Mouse (Mus musculus) G1E (cell line): ENCODE measurements around the gene Arhgef25. TPM values are rescaled to one million over a fixed set of nuclear protein-coding genes. Genes with fewer than 3 reads are reported as not detected.

Experiments used
- ATAC-seq: 2 replicates; pipeline ENCODE4 v1.8.0; 2016; ENCODE audit warnings: mild to moderate bottlenecking; ENCODE audit not compliant: insufficient number of reproducible peaks, poor library complexity, low FRiP score, severe bottlenecking; ENCODE audit errors: extremely low read depth
- DNase-seq: peaks from one replicate; pipeline ENCODE4 v3.0.0; 2012; ENCODE audit warnings: low spot score
- H3K27me3 ChIP-seq: 2 replicates; pipeline ENCODE4 v1.6.1; 2012; ENCODE audit warnings: mild to moderate bottlenecking, low read length, inconsistent platforms; ENCODE audit not compliant: insufficient read depth
- H3K36me3 ChIP-seq: replicated peaks from 2 replicates; pipeline ENCODE3; 2012; ENCODE audit warnings: mild to moderate bottlenecking, inconsistent platforms
- H3K4me1 ChIP-seq: 2 replicates; pipeline ENCODE4 v1.6.1; 2012; ENCODE audit warnings: low read depth, low read length, inconsistent platforms, mixed read lengths; ENCODE audit not compliant: insufficient read depth
- H3K4me3 ChIP-seq: 2 replicates; pipeline ENCODE4 v1.5.1; 2012; ENCODE audit warnings: low read depth, mild to moderate bottlenecking, inconsistent platforms, low read length, moderate library complexity, mixed read lengths
- H3K9me3 ChIP-seq: replicated peaks from 2 replicates; pipeline ENCODE4 v1.6.1; 2012; ENCODE audit warnings: inconsistent platforms
- CTCF ChIP-seq: IDR thresholded peaks from 2 replicates; pipeline ENCODE4 v1.5.1; 2012; ENCODE audit warnings: low read depth, low read length, inconsistent platforms, mixed read lengths
- GATA1 ChIP-seq: IDR thresholded peaks from 2 replicates; pipeline ENCODE4 v1.6.1; 2012; ENCODE audit warnings: borderline replicate concordance, low read length, inconsistent platforms, mixed read lengths
- GATA2 ChIP-seq: IDR thresholded peaks from 2 replicates; pipeline ENCODE4 v1.6.1; 2012; ENCODE audit warnings: low read depth, low read length, inconsistent platforms, borderline replicate concordance
- POLR2AphosphoS5 ChIP-seq: IDR thresholded peaks from 2 replicates; pipeline ENCODE4 v1.6.1; 2012; ENCODE audit warnings: low read depth, low read length, inconsistent platforms; ENCODE audit not compliant: insufficient replicate concordance
- TAL1 ChIP-seq: conservative IDR thresholded peaks from 2 replicates; pipeline ENCODE4 v1.6.1; 2012; ENCODE audit warnings: low read depth, low read length, inconsistent platforms, mixed read lengths
- polyA plus RNA-seq: library from polyadenylated mRNA; stranded (reverse); fragments of >175 nt; gene quantifications from 2 replicates; pipeline ENCODE4 v1.2.3, GENCODE M21; 2012
- total RNA-seq, 2 experiments: library from RNA; stranded (forward) in 1 of 2; stranded (reverse) in 1 of 2; fragments of 200-1000 nt in 1 of 2; fragments of >200 nt in 1 of 2; fragmentation: Nextera tagmentation in 1 of 2; gene quantifications; 2 replicates each; pipeline ENCODE4 v1.2.3; 2014 to 2017

Gene Arhgef25
- total RNA-seq (2014; fragmentation: Nextera tagmentation) (49.0 and 70.1 TPM in 2 replicates), total RNA-seq (2017) (43.0 and 51.4 TPM in 2 replicates), polyA plus RNA-seq (98.4 and 120 TPM in 2 replicates)

GRCm38 (mm10) chr10:127189651-127190381, at the start of gene Arhgef25:
Gene Arhgef25, minus strand, starts transcription at chr10:127190083.
- H3K27me3 ChIP-seq: no peaks in the 10 kb centered on the region
- TF ChIP-seq GATA2 (no peak), GATA1 (no peak), CTCF (no peak), POLR2AphosphoS5 (no peak)
- H3K4me3 ChIP-seq: peak within 1 kb of the TSS; percentile 80
- peaks cover 6% of the 10 kb centered on the region for H3K9me3 ChIP-seq
- peaks cover 60% of the 10 kb centered on the region for H3K36me3 ChIP-seq
- DNase-seq (peak; percentile 66), ATAC-seq (no peak)
- H3K4me1 ChIP-seq: peaks cover 87% of the 10 kb centered on the region

GRCm38 (mm10) chr10:127238241-127238824, 48.5 kb upstream of the Arhgef25 start:
- no peak for DNase-seq
- H3K9me3 ChIP-seq: peaks cover 6% of the 10 kb centered on the region
- no peaks in the 10 kb centered on the region for H3K36me3 ChIP-seq
- peaks cover 72% of the 10 kb centered on the region for H3K27me3 ChIP-seq
- ATAC-seq: no peak
- H3K4me3 ChIP-seq: no peak overlapping the region
- peaks cover 7% of the 10 kb centered on the region for H3K4me1 ChIP-seq
- no peak for TF ChIP-seq CTCF
- TF ChIP-seq TAL1: no peak
- TF ChIP-seq GATA2: no peak
- no peak for TF ChIP-seq POLR2AphosphoS5
- no peak for TF ChIP-seq GATA1

GRCm38 (mm10) chr10:127236541-127236940, 46.7 kb upstream of the Arhgef25 start:
- H3K27me3 ChIP-seq: peaks cover 62% of the 10 kb centered on the region
- TF ChIP-seq POLR2AphosphoS5 (no peak), GATA1 (no peak), CTCF (no peak), TAL1 (no peak), GATA2 (no peak)
- ATAC-seq: no peak
- peaks cover 14% of the 10 kb centered on the region for H3K4me1 ChIP-seq
- no peak for DNase-seq
- no peak overlapping the region for H3K4me3 ChIP-seq
- no peaks in the 10 kb centered on the region for H3K36me3 ChIP-seq
- H3K9me3 ChIP-seq: peaks cover 6% of the 10 kb centered on the region

GRCm38 (mm10) chr10:127233141-127233540, 43.3 kb upstream of the Arhgef25 start:
- H3K4me1 ChIP-seq: peaks cover 39% of the 10 kb centered on the region
- H3K27me3 ChIP-seq: peaks cover 48% of the 10 kb centered on the region
- ATAC-seq (no peak), DNase-seq (no peak)
- TF ChIP-seq POLR2AphosphoS5 (no peak), TAL1 (no peak), CTCF (no peak), GATA2 (no peak), GATA1 (no peak)
- no peaks in the 10 kb centered on the region for H3K36me3 ChIP-seq
- no peak overlapping the region for H3K4me3 ChIP-seq
- H3K9me3 ChIP-seq: peaks cover 6% of the 10 kb centered on the region

GRCm38 (mm10) chr10:127231741-127232140, 41.9 kb upstream of the Arhgef25 start:
- Histone ChIP-seq H3K36me3 (no peaks in the 10 kb centered on the region), H3K9me3 (peaks cover 6% of the 10 kb centered on the region), H3K27me3 (peaks cover 34% of the 10 kb centered on the region), H3K4me1 (peaks cover 52% of the 10 kb centered on the region), H3K4me3 (no peak overlapping the region)
- no peak for DNase-seq
- ATAC-seq: no peak
- TF ChIP-seq CTCF (no peak), GATA2 (no peak), GATA1 (no peak), TAL1 (no peak), POLR2AphosphoS5 (no peak)

GRCm38 (mm10) chr10:127230693-127231092, 40.8 kb upstream of the Arhgef25 start:
- no peak overlapping the region for H3K4me3 ChIP-seq
- no peak for TF ChIP-seq GATA2
- TF ChIP-seq POLR2AphosphoS5: no peak
- TF ChIP-seq TAL1: no peak
- no peak for TF ChIP-seq CTCF
- no peak for TF ChIP-seq GATA1
- no peak for ATAC-seq
- no peaks in the 10 kb centered on the region for H3K36me3 ChIP-seq
- H3K27me3 ChIP-seq: peaks cover 25% of the 10 kb centered on the region
- peaks cover 59% of the 10 kb centered on the region for H3K4me1 ChIP-seq
- DNase-seq: no peak
- H3K9me3 ChIP-seq: peaks cover 6% of the 10 kb centered on the region
